10 mouse cellular contexts compared by ENCODE assay signal in the genomic region with DNA sequence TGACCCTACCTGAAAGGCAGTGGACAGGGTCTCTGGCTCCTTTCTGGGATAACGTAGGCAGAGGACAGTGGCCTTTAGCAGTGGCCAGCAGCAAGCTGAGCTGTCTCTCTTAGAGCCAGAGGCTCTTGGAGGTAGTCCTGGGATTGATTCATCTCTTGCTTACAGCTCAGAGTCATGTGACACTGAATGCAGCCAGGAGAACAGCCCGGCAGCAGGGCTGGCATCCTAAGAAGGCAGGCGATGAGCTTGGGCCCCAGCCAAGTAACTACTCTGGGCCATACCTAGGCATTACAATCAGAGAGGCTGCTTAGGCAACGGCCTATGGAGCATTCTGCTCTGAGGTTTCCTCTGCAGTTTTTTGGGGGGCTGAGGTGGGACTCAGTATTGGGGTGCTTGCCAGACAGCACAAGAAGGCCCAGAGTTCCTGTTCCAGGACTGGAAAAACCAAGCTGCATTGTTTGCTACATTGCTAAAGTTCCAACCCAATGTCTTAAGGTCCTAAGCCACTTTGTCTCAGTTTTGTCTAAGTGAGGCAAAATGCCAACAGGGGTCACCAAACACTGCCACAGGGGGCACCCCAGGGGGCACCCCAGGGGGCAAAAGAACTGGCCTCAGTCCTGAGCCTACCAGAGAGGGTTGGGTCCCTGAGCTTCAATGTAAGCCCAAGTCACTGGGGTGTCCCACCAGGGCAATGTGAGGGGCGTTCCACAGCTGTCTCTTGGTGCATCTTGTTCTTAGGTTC. TPM values are rescaled to one million over a fixed set of nuclear protein-coding genes. Genes with fewer than 3 reads are reported as not detected.
A peak's percentile ranks its signal among the peaks of the same experiment; 100 is the strongest.
DNase-seq lines count a peak whose midpoint lies in the region; ATAC-seq and TF ChIP-seq lines count a peak whose summit lies in the region.
"Had no signal": no experiment of that assay in that cellular context is flagged by ENCODE, and none has a peak within 500 bp of the region (broad histone marks: within the 10 kb centered on the region; RNA-seq: fewer than 3 reads in every experiment).

No protein-coding gene starts in this region.

- peak; percentile 71; the same call in 1 of the 2 replicates for ATAC-seq in forebrain, embryonic 14.5 days
- ATAC-seq in forebrain, embryonic 12.5 days (ENCODE audit: low FRiP score): no peak

- no peak overlapping the region for H3K9ac ChIP-seq in forebrain, embryonic 14.5 days (ENCODE audit: low read length)
- no peak overlapping the region for H3K9ac ChIP-seq in forebrain, embryonic 12.5 days
- H3K9ac ChIP-seq: embryonic facial prominence, embryonic 12.5 days; limb, embryonic 12.5 days had no signal

- no peak for TF ChIP-seq CTCF in cerebellum, adult 2 months (IDR thresholded peaks at IDR 0.05; ENCODE audit: borderline replicate concordance, insufficient read depth, low read depth, low read length)

- no peaks in the 10 kb centered on the region for H3K36me3 ChIP-seq in forebrain, embryonic 14.5 days (ENCODE audit: control insufficient read depth, insufficient read depth, low read length)
- H3K36me3 ChIP-seq in forebrain, embryonic 12.5 days (replicated peaks): no peaks in the 10 kb centered on the region
- H3K36me3 ChIP-seq: embryonic facial prominence, embryonic 12.5 days; limb, embryonic 12.5 days had no signal

- no peak overlapping the region for H3K4me2 ChIP-seq in forebrain, embryonic 14.5 days (ENCODE audit: low read length)
- H3K4me2 ChIP-seq in forebrain, embryonic 12.5 days: no peak overlapping the region
- H3K4me2 ChIP-seq: embryonic facial prominence, embryonic 12.5 days; limb, embryonic 12.5 days had no signal

- H3K27me3 ChIP-seq in forebrain, embryonic 14.5 days (replicated peaks; ENCODE audit: control insufficient read depth, insufficient read depth, low read length): peaks cover 16% of the 10 kb centered on the region; the same call in 1 of the 2 replicates
- H3K27me3 ChIP-seq in forebrain, embryonic 12.5 days: peaks cover 84% of the 10 kb centered on the region
- H3K27me3 ChIP-seq in cerebellum, adult 2 months (ENCODE audit: control insufficient read depth, insufficient read depth, low read length): no peaks in the 10 kb centered on the region

- H3K27ac ChIP-seq in forebrain, embryonic 14.5 days (ENCODE audit: low read depth, low read length): peak overlapping the region; percentile 46; the same call in 1 of the 2 replicates
- H3K27ac ChIP-seq in forebrain, embryonic 12.5 days: no peak overlapping the region
- H3K27ac ChIP-seq in cerebellum, adult 2 months (ENCODE audit: insufficient read depth, low read length): peak overlapping the region; percentile 18
- H3K27ac ChIP-seq: embryonic facial prominence, embryonic 12.5 days; limb, embryonic 12.5 days had no signal

- peaks cover 9% of the 10 kb centered on the region for H3K4me1 ChIP-seq in forebrain, embryonic 14.5 days (ENCODE audit: control insufficient read depth, insufficient read depth, low read length)
- peaks cover 38% of the 10 kb centered on the region for H3K4me1 ChIP-seq in forebrain, embryonic 12.5 days
- H3K4me1 ChIP-seq in cerebellum, adult 2 months (ENCODE audit: control insufficient read depth, insufficient read depth, low read length): peaks cover 16% of the 10 kb centered on the region

- H3K4me3 ChIP-seq in forebrain, embryonic 14.5 days (ENCODE audit: low read depth, low read length): no peak overlapping the region
- no peak overlapping the region for H3K4me3 ChIP-seq in forebrain, embryonic 12.5 days (replicated peaks)
- no peak overlapping the region for H3K4me3 ChIP-seq in cerebellum, adult 2 months (replicated peaks; ENCODE audit: insufficient read depth, low read depth, low read length)
- H3K4me3 ChIP-seq: embryonic facial prominence, embryonic 12.5 days; limb, embryonic 12.5 days had no signal

- H3K9me3 ChIP-seq in forebrain, embryonic 14.5 days (replicated peaks; ENCODE audit: control insufficient read depth, low read length): no peaks in the 10 kb centered on the region
- no peaks in the 10 kb centered on the region for H3K9me3 ChIP-seq in forebrain, embryonic 12.5 days
- H3K9me3 ChIP-seq: embryonic facial prominence, embryonic 12.5 days; limb, embryonic 12.5 days had no signal

- no peak for TF ChIP-seq POLR2A in cerebellum, adult 2 months (IDR thresholded peaks at IDR 0.05; ENCODE audit: borderline replicate concordance, insufficient read depth, low read length)

- DNase-seq in forebrain, embryonic 14.5 days (ENCODE audit: low spot score): peak; percentile 85
- DNase-seq in 3134 (ENCODE audit: extremely low read depth, insufficient read length, low spot score): peak; percentile 78
- peak; percentile 84 to 94 for DNase-seq in cerebellum, adult 2 months
- peak; percentile 63 to 72 for DNase-seq in layer of hippocampus, postnatal 10 days (ENCODE audit: low spot score in 2 of 2)
- no peak for DNase-seq in ovary, adult 18-20 months (ENCODE audit: low spot score)
- no peak for DNase-seq in spleen, postnatal 14 days (ENCODE audit: low spot score in 2 of 2)
- no peak for DNase-seq in lung, postnatal 36 days

- 45% methylated on average over 5 of the region's 5 CpGs for WGBS in forebrain, embryonic 14.5 days
- WGBS in forebrain, embryonic 12.5 days: 74% methylated on average over 5 of the region's 5 CpGs
- 22% methylated on average over 5 of the region's 5 CpGs for WGBS in cerebellum, adult 2 months

RNA-seq across cellular contexts. Expression of a gene that starts 12.6 kb away (rescaled TPM):
- polyA plus RNA-seq in forebrain, embryonic 14.5 days (2014; fragmentation: Nextera tagmentation; extraction: Ambion mirVana): not detected in 2 replicates
- polyA plus RNA-seq in forebrain, embryonic 12.5 days (2016; fragmentation: Nextera tagmentation; extraction: Ambion mirVana): not detected in 2 replicates
- polyA plus RNA-seq in cerebellum, adult 2 months (2012; rRNA removed): 0.63 and 1.8 TPM in 2 replicates
- total RNA-seq in layer of hippocampus, postnatal 10 days (2021): 1 to 10 TPM in 1 of 2 experiments, under 1 TPM in 1; 0.83 to 1.3 TPM
- polyA plus RNA-seq: limb, embryonic 12.5 days had no signal

RNA-seq across cellular contexts. Expression of a gene that starts 28.4 kb away (rescaled TPM):
- 24.8 and 26.9 TPM in 2 replicates for polyA plus RNA-seq in forebrain, embryonic 14.5 days (2014; fragmentation: Nextera tagmentation; extraction: Ambion mirVana)
- 71.8 and 75.5 TPM in 2 replicates for polyA plus RNA-seq in forebrain, embryonic 12.5 days (2016; fragmentation: Nextera tagmentation; extraction: Ambion mirVana)
- 39.2 and 40.1 TPM in 2 replicates for polyA plus RNA-seq in cerebellum, adult 2 months (2012; rRNA removed)
- total RNA-seq in layer of hippocampus, postnatal 10 days (2021): 10 to 100 TPM; 37.4 TPM

Comparison
In these comparisons a context has a peak if more than half of its experiments do, and no peak if none do; other contexts are left out.
1. DNase-seq: peak in forebrain, embryonic 14.5 days (single experiment), 3134 (single experiment), cerebellum, adult 2 months (2 of 2) and layer of hippocampus, postnatal 10 days (2 of 2); none in ovary, adult 18-20 months (single experiment), spleen, postnatal 14 days (0 of 2) and lung, postnatal 36 days (single experiment).